Mouse (Mus musculus) small intestine, adult 2 months (tissue): ENCODE results near the gene Fbxl2.

Experiments
- CTCF ChIP-seq: fragments of 200-500 bp; IDR thresholded peaks from 2 replicates; pipeline ENCODE4 v1.5.1; 2012; ENCODE audit warnings: low read depth, mild to moderate bottlenecking, control low read depth, inconsistent platforms, low read length, moderate library complexity, mixed read lengths; ENCODE audit not compliant: insufficient replicate concordance, insufficient read length; ENCODE audit errors: extremely low read depth
- POLR2A ChIP-seq: fragments of 200-500 bp; IDR thresholded peaks from 2 replicates; pipeline ENCODE4 v1.6.1; 2012; ENCODE audit warnings: low read depth, mild to moderate bottlenecking, control low read depth, inconsistent platforms, low read length, moderate library complexity

GRCm38 (mm10) chr9:114022141-114022540 lies 23.9 kb downstream of the Fbxl2 start:
- TF ChIP-seq POLR2A: no peak
- no peak for TF ChIP-seq CTCF
